In genomic region chr1:169950651-169951050, GRCm38 (mm10) we compare ENCODE assay signal across 12 mouse cellular contexts. TPM values are rescaled to one million over a fixed set of nuclear protein-coding genes. Genes with fewer than 3 reads are reported as not detected.
DNase-seq lines count a peak whose midpoint lies in the region; ATAC-seq and TF ChIP-seq lines count a peak whose summit lies in the region.
"Had no signal": no experiment of that assay in that cellular context is flagged by ENCODE, and none has a peak within 500 bp of the region (broad histone marks: within the 10 kb centered on the region; RNA-seq: fewer than 3 reads in every experiment).

No protein-coding gene starts in this region.

- no peak overlapping the region for H3K9ac ChIP-seq in midbrain, postnatal 0 days (replicated peaks; ENCODE audit: low read length, poor library complexity, severe bottlenecking)
- no peak overlapping the region for H3K9ac ChIP-seq in midbrain, embryonic 16.5 days (ENCODE audit: low read depth, low read length)
- H3K9ac ChIP-seq: hindbrain, embryonic 15.5 days; midbrain, embryonic 13.5 days had no signal

- H3K27ac ChIP-seq in midbrain, postnatal 0 days (ENCODE audit: low read depth, low read length) = no peak overlapping the region
- H3K27ac ChIP-seq in midbrain, embryonic 16.5 days (ENCODE audit: low read length) = no peak overlapping the region
- H3K27ac ChIP-seq: hindbrain, embryonic 15.5 days; midbrain, embryonic 13.5 days had no signal

- peak; percentile 37; the same call in 1 of the 2 replicates for TF ChIP-seq CTCF in midbrain, postnatal 0 days (IDR thresholded peaks at IDR 0.05)

- H3K9me3 ChIP-seq in midbrain, postnatal 0 days (ENCODE audit: low read length) = no peaks in the 10 kb centered on the region
- H3K9me3 ChIP-seq in midbrain, embryonic 16.5 days (replicated peaks; ENCODE audit: control insufficient read depth, low read length, poor library complexity, severe bottlenecking) = 0 out of 2 replicates have a peak, but pooled peaks cover 2% of the 10 kb centered on the region
- H3K9me3 ChIP-seq: hindbrain, embryonic 15.5 days; midbrain, embryonic 13.5 days had no signal

- no peaks in the 10 kb centered on the region for H3K4me1 ChIP-seq in midbrain, postnatal 0 days (ENCODE audit: insufficient read depth, low read length)
- no peaks in the 10 kb centered on the region for H3K4me1 ChIP-seq in midbrain, embryonic 16.5 days (ENCODE audit: control insufficient read depth, insufficient read depth, low read length)
- H3K4me1 ChIP-seq: hindbrain, embryonic 15.5 days; midbrain, embryonic 13.5 days had no signal

- peaks cover 27% of the 10 kb centered on the region; the same call in 1 of the 2 replicates for H3K36me3 ChIP-seq in midbrain, postnatal 0 days (ENCODE audit: insufficient read depth, low read length)
- peaks cover 18% of the 10 kb centered on the region for H3K36me3 ChIP-seq in midbrain, embryonic 16.5 days (ENCODE audit: control insufficient read depth, insufficient read depth, low read length)
- peaks cover 2% of the 10 kb centered on the region; the same call in 1 of the 2 replicates for H3K36me3 ChIP-seq in splenic B cell, adult 2 months (ENCODE audit: control insufficient read depth, insufficient read depth, low read length, poor library complexity, severe bottlenecking)

- DNase-seq in heart, postnatal 4 days = peak; percentile 29
- DNase-seq in heart, adult 9 months (ENCODE audit: low spot score in 2 of 2) = no peak
- no peak for DNase-seq in midbrain, postnatal 0 days (ENCODE audit: low spot score)
- DNase-seq in ZHBTc4 (ENCODE audit: low read depth, low spot score) = peak; percentile 60
- peak; percentile 21 for DNase-seq in splenic B cell, adult 2 months (ENCODE audit: low read depth, low spot score)
- DNase-seq in layer of hippocampus, postnatal 10 days (ENCODE audit: low spot score in 2 of 2) = no peak
- DNase-seq in gastrocnemius, postnatal 14 days = no peak
- DNase-seq: gastrocnemius, postnatal 25 days; left cerebral cortex, postnatal 4 days had no signal

- ATAC-seq in midbrain, postnatal 0 days (ENCODE audit: low FRiP score) = no peak
- no peak for ATAC-seq in midbrain, embryonic 16.5 days
- ATAC-seq: midbrain, embryonic 13.5 days had no signal

- intact Hi-C loops in gastrocnemius, postnatal 14 days (cut with DNase I; ENCODE audit: low total_unique reads) = no loop called here

- H3K4me2 ChIP-seq in midbrain, postnatal 0 days (ENCODE audit: low read depth, low read length, poor library complexity, severe bottlenecking) = no peak overlapping the region
- no peak overlapping the region for H3K4me2 ChIP-seq in midbrain, embryonic 16.5 days (ENCODE audit: low read length)
- H3K4me2 ChIP-seq: hindbrain, embryonic 15.5 days; midbrain, embryonic 13.5 days had no signal

- 93% methylated on average over 4 of the region's 4 CpGs for WGBS in midbrain, postnatal 0 days
- WGBS in midbrain, embryonic 16.5 days = 89% methylated on average over 4 of the region's 4 CpGs

- no peak overlapping the region for H3K4me3 ChIP-seq in midbrain, postnatal 0 days (ENCODE audit: low read depth, low read length)
- H3K4me3 ChIP-seq in midbrain, embryonic 16.5 days (ENCODE audit: low read depth, low read length) = no peak overlapping the region
- H3K4me3 ChIP-seq: hindbrain, embryonic 15.5 days; midbrain, embryonic 13.5 days had no signal

- H3K27me3 ChIP-seq in midbrain, postnatal 0 days (ENCODE audit: insufficient read depth, low read length) = no peaks in the 10 kb centered on the region
- H3K27me3 ChIP-seq in midbrain, embryonic 16.5 days (ENCODE audit: control insufficient read depth, insufficient read depth, low read depth, low read length) = no peaks in the 10 kb centered on the region
- no peaks in the 10 kb centered on the region for H3K27me3 ChIP-seq in splenic B cell, adult 2 months (ENCODE audit: control insufficient read depth, insufficient read depth, low read length, poor library complexity, severe bottlenecking)
- H3K27me3 ChIP-seq: hindbrain, embryonic 15.5 days; midbrain, embryonic 13.5 days had no signal

RNA-seq across cellular contexts. Expression of gene Hsd17b7, which starts 18.4 kb away (rescaled TPM):
- 10 to 100 TPM; 30.9 to 34.2 TPM for total RNA-seq in heart, postnatal 4 days (2021)
- 32.0 and 33.3 TPM in 2 replicates for total RNA-seq in midbrain, postnatal 0 days (2014; rRNA removed)
- polyA plus RNA-seq in midbrain, postnatal 0 days (2015; fragmentation: Nextera tagmentation; extraction: Ambion mirVana) = 24.8 and 27.6 TPM in 2 replicates
- polyA plus RNA-seq in midbrain, embryonic 16.5 days (2015; fragmentation: Nextera tagmentation; extraction: Ambion mirVana) = 24.7 and 26.6 TPM in 2 replicates
- 10 to 100 TPM; 20.5 to 22.1 TPM for total RNA-seq in layer of hippocampus, postnatal 10 days (2021)
- total RNA-seq in gastrocnemius, postnatal 14 days (2021) = 1 to 10 TPM; 2.2 to 2.9 TPM

RNA-seq across cellular contexts. Expression of gene Ccdc190, which starts 22.2 kb away (rescaled TPM):
- total RNA-seq in heart, postnatal 4 days (2021) = not detected
- total RNA-seq in midbrain, postnatal 0 days (2014; rRNA removed) = 11.5 and 13.0 TPM in 2 replicates
- polyA plus RNA-seq in midbrain, postnatal 0 days (2015; fragmentation: Nextera tagmentation; extraction: Ambion mirVana) = 1.8 and 1.9 TPM in 2 replicates
- 3.7 and 5.7 TPM in 2 replicates for polyA plus RNA-seq in midbrain, embryonic 16.5 days (2015; fragmentation: Nextera tagmentation; extraction: Ambion mirVana)
- total RNA-seq in layer of hippocampus, postnatal 10 days (2021) = 10 to 100 TPM; 14.5 to 15.3 TPM
- not detected for total RNA-seq in gastrocnemius, postnatal 14 days (2021)
- total RNA-seq: gastrocnemius, postnatal 25 days had no signal

Comparison
In these comparisons a context has a peak if more than half of its experiments do, and no peak if none do; other contexts are left out.
1. DNase-seq: peak in heart, postnatal 4 days (single experiment), ZHBTc4 (single experiment) and splenic B cell, adult 2 months (single experiment); none in heart, adult 9 months (0 of 2), midbrain, postnatal 0 days (single experiment), layer of hippocampus, postnatal 10 days (0 of 2) and gastrocnemius, postnatal 14 days (single experiment).
2. RNA of gene Ccdc190, which starts 22.2 kb away (total RNA-seq): 14.5 to 15.3 TPM in layer of hippocampus, postnatal 10 days and 11.5 to 13.0 TPM in midbrain, postnatal 0 days; not detected in heart, postnatal 4 days and not detected in gastrocnemius, postnatal 14 days; every median in the first group is over 10 times any median in the second.